ENCODE assay signal across 8 mouse cellular contexts in genomic region chr2:27425751-27426405, GRCm38 (mm10). TPM values are rescaled to one million over a fixed set of nuclear protein-coding genes. Genes with fewer than 3 reads are reported as not detected.
DNase-seq lines count a peak whose midpoint lies in the region; ATAC-seq and TF ChIP-seq lines count a peak whose summit lies in the region.

No protein-coding gene starts in this region.

- no peak for TF ChIP-seq CTCF in kidney, adult 2 months (conservative IDR thresholded peaks at IDR 0.05; ENCODE audit: insufficient read depth, insufficient read length, low read depth, low read length)

- H3K27ac ChIP-seq in kidney, adult 2 months (ENCODE audit: insufficient read depth, low read depth, low read length) = peak overlapping the region; percentile 8; the same call in 1 of the 2 replicates
- H3K27ac ChIP-seq in heart, embryonic 10.5 days = peak overlapping the region; percentile 93
- peak overlapping the region; percentile 91 for H3K27ac ChIP-seq in midbrain, embryonic 12.5 days (replicated peaks)

- no peak for TF ChIP-seq POLR2A in kidney, adult 2 months (IDR thresholded peaks at IDR 0.05; ENCODE audit: low read depth, low read length)

- peaks cover 17% of the 10 kb centered on the region; the same call in 1 of the 2 replicates for H3K4me1 ChIP-seq in kidney, adult 2 months (ENCODE audit: control insufficient read depth, insufficient read depth, low read length)
- H3K4me1 ChIP-seq in heart, embryonic 10.5 days = peaks cover 52% of the 10 kb centered on the region
- H3K4me1 ChIP-seq in midbrain, embryonic 12.5 days = peaks cover 54% of the 10 kb centered on the region

- WGBS in kidney, adult 2 months = under 1% methylated on average over 60 of the region's 60 CpGs
- 0% methylated on average over 60 of the region's 60 CpGs for WGBS in heart, embryonic 10.5 days
- WGBS in midbrain, embryonic 12.5 days = 0% methylated on average over 50 of the region's 60 CpGs

- ATAC-seq in midbrain, embryonic 12.5 days (ENCODE audit: low FRiP score, low read depth) = 0 out of 2 replicates have a peak, but pooled peaks have one; percentile 1

- H3K27me3 ChIP-seq in kidney, adult 2 months (replicated peaks; ENCODE audit: control insufficient read depth, insufficient read depth, low read length) = no peaks in the 10 kb centered on the region
- H3K27me3 ChIP-seq in heart, embryonic 10.5 days (ENCODE audit: insufficient read depth, poor library complexity, severe bottlenecking) = peaks cover 5% of the 10 kb centered on the region; the same call in 1 of the 2 replicates
- no peaks in the 10 kb centered on the region for H3K27me3 ChIP-seq in midbrain, embryonic 12.5 days

- peak overlapping the region; percentile 99 for H3K4me2 ChIP-seq in midbrain, embryonic 12.5 days (replicated peaks)

- H3K4me3 ChIP-seq in kidney, adult 2 months (ENCODE audit: insufficient read depth, low read depth, low read length) = peak overlapping the region; percentile 63
- peak overlapping the region; percentile 83 for H3K4me3 ChIP-seq in heart, embryonic 10.5 days
- H3K4me3 ChIP-seq in midbrain, embryonic 12.5 days = peak overlapping the region; percentile 95

- peak; percentile 41 for DNase-seq in kidney, adult 2 months
- no peak for DNase-seq in kidney, adult 18-20 months
- peak; percentile 48 for DNase-seq in R1 (ENCODE audit: low read depth, low spot score)
- DNase-seq in heart, embryonic 10.5 days (ENCODE audit: low spot score) = no peak
- DNase-seq in kidney, postnatal 14 days = peak; percentile 58
- peak; percentile 57 for DNase-seq in thymus, postnatal 25 days
- DNase-seq in frontal cortex, postnatal 25 days (ENCODE audit: low spot score in 2 of 2) = no peak

- H3K36me3 ChIP-seq in kidney, adult 2 months (ENCODE audit: control insufficient read depth, insufficient read depth, low read length) = no peaks in the 10 kb centered on the region
- H3K36me3 ChIP-seq in heart, embryonic 10.5 days = 0 out of 2 replicates have a peak, but pooled peaks cover 6% of the 10 kb centered on the region
- H3K36me3 ChIP-seq in midbrain, embryonic 12.5 days = no peaks in the 10 kb centered on the region

- H3K9ac ChIP-seq in midbrain, embryonic 12.5 days (replicated peaks) = peak overlapping the region; percentile 93

- H3K9me3 ChIP-seq in heart, embryonic 10.5 days = no peaks in the 10 kb centered on the region
- H3K9me3 ChIP-seq in midbrain, embryonic 12.5 days = no peaks in the 10 kb centered on the region

RNA-seq across cellular contexts. Expression of gene Vav2, which starts 1.0 kb away (rescaled TPM):
- 28.1 and 30.3 TPM in 2 replicates for polyA plus RNA-seq in kidney, adult 2 months (2012; rRNA removed)
- 5.1 and 8.1 TPM in 2 replicates for polyA plus RNA-seq in heart, embryonic 10.5 days (2016; fragmentation: Nextera tagmentation; extraction: Ambion mirVana)
- polyA plus RNA-seq in midbrain, embryonic 12.5 days (2016; fragmentation: Nextera tagmentation; extraction: Ambion mirVana) = 24.1 and 27.6 TPM in 2 replicates

RNA-seq across cellular contexts. Expression of gene Brd3os, which starts 16.2 kb away (rescaled TPM):
- 11.6 and 15.1 TPM in 2 replicates for polyA plus RNA-seq in kidney, adult 2 months (2012; rRNA removed)
- 2.3 and 3.3 TPM in 2 replicates for polyA plus RNA-seq in heart, embryonic 10.5 days (2016; fragmentation: Nextera tagmentation; extraction: Ambion mirVana)
- 16.7 and 17.3 TPM in 2 replicates for polyA plus RNA-seq in midbrain, embryonic 12.5 days (2016; fragmentation: Nextera tagmentation; extraction: Ambion mirVana)

Comparison
In these comparisons a context has a peak if more than half of its experiments do, and no peak if none do; other contexts are left out.
1. DNase-seq: peak in kidney, adult 2 months (single experiment), R1 (single experiment), kidney, postnatal 14 days (single experiment) and thymus, postnatal 25 days (single experiment); none in kidney, adult 18-20 months (single experiment), heart, embryonic 10.5 days (single experiment) and frontal cortex, postnatal 25 days (0 of 2).
2. H3K27ac ChIP-seq: peak in every context shown above with its lines; median percentile 93 in heart, embryonic 10.5 days; 91 in midbrain, embryonic 12.5 days; 8 in kidney, adult 2 months.
3. Peak in every context shown above with its lines, with median percentiles within 50 percentile points of each other: H3K4me3 ChIP-seq.